Mouse (Mus musculus): ENCODE data around the gene Dip2b. TPM values are rescaled to one million over a fixed set of nuclear protein-coding genes. Genes with fewer than 3 reads are reported as not detected.
"Not testable (repeated sequence)": the region's sequence is repeated elsewhere in the genome, so short reads cannot be mapped to it uniquely, and the experiment has no call there.

The Dip2b gene
- polyA plus RNA-seq, 1 experiment from 2014 or later = 20.7 TPM

GRCm38 (mm10) chr15:100247296-100247695 lies 208.8 kb downstream of the Dip2b start:
- ATAC-seq (ENCODE audit: low FRiP score, low TSS enrichment) = no peak
- 92% methylated on average over 9 of the region's 9 CpGs for WGBS
- Histone ChIP-seq H3K9me3 (ENCODE audit: control insufficient read depth, low read length) (no peaks in the 10 kb centered on the region), H3K4me2 (replicated peaks; ENCODE audit: low read depth, low read length) (no peak overlapping the region), H3K27me3 (ENCODE audit: control insufficient read depth, insufficient read depth, low read length) (no peaks in the 10 kb centered on the region), H3K27ac (ENCODE audit: low read depth, low read length) (no peak overlapping the region), H3K4me3 (ENCODE audit: low read length) (no peak overlapping the region), H3K9ac (ENCODE audit: low read depth, low read length) (no peak overlapping the region), H3K36me3 (ENCODE audit: control insufficient read depth, insufficient read depth, low read length) (peaks cover 89% of the 10 kb centered on the region), H3K4me1 (ENCODE audit: control insufficient read depth, insufficient read depth, low read length) (no peaks in the 10 kb centered on the region)

DNA sequence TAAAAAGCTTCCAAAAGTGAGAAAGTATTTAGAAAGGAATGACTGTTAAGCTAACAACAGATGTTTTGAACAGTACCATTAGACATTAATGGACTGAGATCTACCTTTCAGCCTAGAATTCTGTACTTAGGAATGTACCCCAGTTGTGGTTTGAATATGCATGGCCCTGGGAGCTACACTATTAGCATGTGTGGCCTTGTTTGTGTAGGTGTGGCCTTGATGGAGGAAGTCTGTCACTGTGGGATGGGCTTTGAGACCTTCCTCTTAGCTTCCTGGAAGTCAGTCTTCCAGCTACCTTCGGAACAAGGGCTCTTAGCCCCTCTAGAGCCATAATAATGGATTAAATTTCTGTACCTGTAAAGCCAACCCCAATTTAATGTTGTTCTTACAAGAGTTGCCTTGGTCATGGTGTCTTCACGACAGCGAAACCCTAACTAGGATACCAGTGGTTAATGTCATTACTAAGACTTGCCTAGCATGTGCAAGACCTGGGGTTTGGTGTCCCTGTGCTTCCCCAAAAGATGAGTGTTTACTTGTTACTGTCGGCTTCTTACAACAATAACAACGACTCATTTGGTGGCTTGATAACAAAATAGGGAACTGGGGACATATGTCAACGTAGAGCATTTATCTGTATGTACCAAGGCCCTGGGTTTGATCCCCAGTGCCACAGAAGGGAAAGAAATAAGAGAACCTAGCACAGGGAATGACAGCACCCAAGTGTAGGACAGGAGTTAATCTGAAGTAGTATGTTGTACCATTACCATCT lies 210.4 kb downstream of the Dip2b start:
- H3K27me3 ChIP-seq (ENCODE audit: control insufficient read depth, insufficient read depth, low read length) = no peaks in the 10 kb centered on the region
- 93% methylated on average over 6 of the region's 6 CpGs for WGBS
- H3K4me1 ChIP-seq (ENCODE audit: control insufficient read depth, insufficient read depth, low read length) = no peaks in the 10 kb centered on the region
- H3K27ac ChIP-seq (ENCODE audit: low read depth, low read length) = no peak overlapping the region
- ATAC-seq (ENCODE audit: low FRiP score, low TSS enrichment) = no peak
- H3K4me2 ChIP-seq (replicated peaks; ENCODE audit: low read depth, low read length) = no peak overlapping the region
- H3K9me3 ChIP-seq (ENCODE audit: control insufficient read depth, low read length) = no peaks in the 10 kb centered on the region
- H3K9ac ChIP-seq (ENCODE audit: low read depth, low read length) = no peak overlapping the region
- H3K36me3 ChIP-seq (ENCODE audit: control insufficient read depth, insufficient read depth, low read length) = peaks cover 90% of the 10 kb centered on the region
- no peak overlapping the region for H3K4me3 ChIP-seq (ENCODE audit: low read length)

- 86% methylated on average over 6 of the region's 6 CpGs for WGBS
Measured at GRCm38 (mm10) chr15:100251153-100251780, 212.8 kb downstream of the Dip2b start.

DNA sequence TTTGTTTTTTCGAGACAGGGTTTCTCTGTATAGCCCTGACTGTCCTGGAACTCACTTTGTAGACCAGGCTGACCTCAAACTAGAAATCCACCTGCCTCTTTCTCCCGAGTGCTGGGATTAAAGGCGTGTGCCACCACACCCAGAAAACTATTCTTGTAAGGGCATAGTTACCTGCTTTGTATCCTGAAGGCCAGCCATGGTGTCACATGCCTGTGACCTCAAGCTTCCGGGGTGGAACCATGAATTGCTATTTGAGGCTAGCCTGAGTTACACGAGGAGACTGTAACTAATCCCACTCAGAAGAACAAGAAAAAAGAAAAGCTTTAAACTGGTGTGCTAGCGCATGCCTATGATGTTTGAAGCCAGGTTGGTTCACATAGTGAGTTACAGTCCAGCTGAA lies 217.9 kb downstream of the Dip2b start:
- H3K36me3 ChIP-seq (ENCODE audit: control insufficient read depth, insufficient read depth, low read length) = peaks cover 73% of the 10 kb centered on the region
- H3K4me1 ChIP-seq (ENCODE audit: control insufficient read depth, insufficient read depth, low read length) = no peaks in the 10 kb centered on the region
- no peak overlapping the region for H3K9ac ChIP-seq (ENCODE audit: low read depth, low read length)
- H3K27ac ChIP-seq (ENCODE audit: low read depth, low read length) = no peak overlapping the region
- no peaks in the 10 kb centered on the region for H3K9me3 ChIP-seq (ENCODE audit: control insufficient read depth, low read length)
- 87% methylated on average over 6 of the region's 6 CpGs for WGBS
- no peaks in the 10 kb centered on the region for H3K27me3 ChIP-seq (ENCODE audit: control insufficient read depth, insufficient read depth, low read length)
- no peak for ATAC-seq (ENCODE audit: low FRiP score, low TSS enrichment)
- H3K4me2 ChIP-seq (replicated peaks; ENCODE audit: low read depth, low read length) = no peak overlapping the region
- no peak overlapping the region for H3K4me3 ChIP-seq (ENCODE audit: low read length)

More at GRCm38 (mm10) chr15:100251153-100251780, 212.8 kb downstream of the Dip2b start:
- no peak overlapping the region for H3K4me2 ChIP-seq (replicated peaks; ENCODE audit: low read depth, low read length)
- H3K27ac ChIP-seq (ENCODE audit: low read depth, low read length) = no peak overlapping the region
- no peaks in the 10 kb centered on the region for H3K9me3 ChIP-seq (ENCODE audit: control insufficient read depth, low read length)
- H3K4me1 ChIP-seq (ENCODE audit: control insufficient read depth, insufficient read depth, low read length) = no peaks in the 10 kb centered on the region
- no peak overlapping the region for H3K9ac ChIP-seq (ENCODE audit: low read depth, low read length)
- H3K27me3 ChIP-seq (ENCODE audit: control insufficient read depth, insufficient read depth, low read length) = no peaks in the 10 kb centered on the region
- peaks cover 92% of the 10 kb centered on the region for H3K36me3 ChIP-seq (ENCODE audit: control insufficient read depth, insufficient read depth, low read length)
- no peak for ATAC-seq (ENCODE audit: low FRiP score, low TSS enrichment)
- no peak overlapping the region for H3K4me3 ChIP-seq (ENCODE audit: low read length)

- Histone ChIP-seq H3K4me1 (ENCODE audit: control insufficient read depth, insufficient read depth, low read length) (no peaks in the 10 kb centered on the region), H3K27me3 (ENCODE audit: control insufficient read depth, insufficient read depth, low read length) (no peaks in the 10 kb centered on the region), H3K4me2 (replicated peaks; ENCODE audit: low read depth, low read length) (no peak overlapping the region), H3K27ac (ENCODE audit: low read depth, low read length) (no peak overlapping the region), H3K9ac (ENCODE audit: low read depth, low read length) (no peak overlapping the region), H3K9me3 (ENCODE audit: control insufficient read depth, low read length) (no peaks in the 10 kb centered on the region), H3K36me3 (ENCODE audit: control insufficient read depth, insufficient read depth, low read length) (peaks cover 68% of the 10 kb centered on the region), H3K4me3 (ENCODE audit: low read length) (no peak overlapping the region)
- ATAC-seq (ENCODE audit: low FRiP score, low TSS enrichment) = no peak
- WGBS = 91% methylated on average over 5 of the region's 5 CpGs
Measured at GRCm38 (mm10) chr15:100257305-100257704, 218.8 kb downstream of the Dip2b start.

GRCm38 (mm10) chr15:100258646-100259425 lies 220.4 kb downstream of the Dip2b start:
- no peak for ATAC-seq (ENCODE audit: low FRiP score, low TSS enrichment)
- H3K9ac ChIP-seq (ENCODE audit: low read depth, low read length) = no peak overlapping the region
- no peaks in the 10 kb centered on the region for H3K9me3 ChIP-seq (ENCODE audit: control insufficient read depth, low read length)
- no peak overlapping the region for H3K4me3 ChIP-seq (ENCODE audit: low read length)
- no peaks in the 10 kb centered on the region for H3K4me1 ChIP-seq (ENCODE audit: control insufficient read depth, insufficient read depth, low read length)
- H3K27me3 ChIP-seq (ENCODE audit: control insufficient read depth, insufficient read depth, low read length) = no peaks in the 10 kb centered on the region
- H3K36me3 ChIP-seq (ENCODE audit: control insufficient read depth, insufficient read depth, low read length) = peaks cover 54% of the 10 kb centered on the region
- H3K27ac ChIP-seq (ENCODE audit: low read depth, low read length) = no peak overlapping the region
- H3K4me2 ChIP-seq (replicated peaks; ENCODE audit: low read depth, low read length) = no peak overlapping the region
- 93% methylated on average over 7 of the region's 7 CpGs for WGBS

DNA sequence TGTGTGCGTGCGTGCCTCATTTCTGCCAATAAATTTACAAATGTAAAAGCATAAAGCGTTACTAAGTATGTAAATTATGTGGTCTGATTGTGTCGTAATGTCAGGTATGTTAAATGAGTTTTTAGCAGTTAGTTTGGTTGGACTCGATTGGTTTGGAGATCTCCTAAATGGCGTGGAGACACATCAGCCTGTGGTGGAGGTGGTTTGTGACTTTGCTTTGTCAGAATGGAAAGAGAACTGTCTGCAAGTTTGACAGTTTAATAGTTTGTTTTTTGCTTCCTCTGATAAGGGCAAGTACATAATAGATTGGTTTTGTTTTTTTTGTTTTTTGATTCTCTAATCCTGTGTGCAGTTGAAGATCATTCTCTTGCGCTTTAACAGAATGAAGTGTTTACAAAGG lies 221.9 kb downstream of the Dip2b start:
- not testable (repeated sequence) for H3K27me3 ChIP-seq (ENCODE audit: control insufficient read depth, insufficient read depth, low read length)
- 93% methylated on average over 7 of the region's 7 CpGs for WGBS

DNA sequence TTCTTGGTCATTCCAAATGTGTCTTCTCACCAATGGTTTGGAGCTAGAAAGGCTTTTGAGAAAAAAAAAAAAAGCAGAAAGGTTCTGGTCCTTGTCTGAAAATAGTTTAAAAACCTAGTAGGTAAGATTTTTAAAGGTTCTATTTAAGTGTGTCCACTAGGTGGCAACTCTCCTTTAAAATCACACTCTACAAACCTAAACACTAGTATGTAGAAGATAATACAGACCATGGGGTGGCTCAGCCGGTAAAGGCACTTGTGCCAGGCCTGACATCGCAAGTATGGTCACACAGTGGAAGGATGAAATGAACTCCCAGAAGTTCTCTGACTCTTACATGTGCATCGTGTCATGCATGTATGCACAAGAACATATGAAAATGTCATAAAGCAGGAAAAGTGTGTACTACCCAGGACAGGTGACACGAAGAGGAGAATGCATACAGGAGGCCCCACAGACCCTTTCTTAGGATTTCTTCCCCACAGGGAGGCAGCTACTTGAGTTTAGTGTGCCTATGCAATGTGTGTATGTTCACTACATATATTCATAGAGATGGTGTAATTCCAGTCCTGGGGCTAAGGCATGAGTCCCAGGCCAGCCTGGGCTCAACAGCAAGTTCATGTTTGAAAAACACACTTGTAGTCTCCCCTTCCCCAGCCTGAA lies 224.9 kb downstream of the Dip2b start:
- H3K4me2 ChIP-seq (replicated peaks; ENCODE audit: low read depth, low read length) = no peak overlapping the region
- no peaks in the 10 kb centered on the region for H3K9me3 ChIP-seq (ENCODE audit: control insufficient read depth, low read length)
- H3K4me3 ChIP-seq (ENCODE audit: low read length) = no peak overlapping the region
- H3K9ac ChIP-seq (ENCODE audit: low read depth, low read length) = no peak overlapping the region
- H3K4me1 ChIP-seq (ENCODE audit: control insufficient read depth, insufficient read depth, low read length) = no peaks in the 10 kb centered on the region
- H3K27me3 ChIP-seq (ENCODE audit: control insufficient read depth, insufficient read depth, low read length) = no peaks in the 10 kb centered on the region
- WGBS = 23% methylated on average over 4 of the region's 4 CpGs
- peak; percentile 57; the same call in 1 of the 2 replicates for ATAC-seq (ENCODE audit: low FRiP score, low TSS enrichment)
- H3K36me3 ChIP-seq (ENCODE audit: control insufficient read depth, insufficient read depth, low read length) = peaks cover 16% of the 10 kb centered on the region
- no peak overlapping the region for H3K27ac ChIP-seq (ENCODE audit: low read depth, low read length)

More for the DNA sequence above, 221.9 kb downstream of the Dip2b start:
- H3K9me3 ChIP-seq (ENCODE audit: control insufficient read depth, low read length); H3K9ac ChIP-seq (ENCODE audit: low read depth, low read length); H3K27ac ChIP-seq (ENCODE audit: low read depth, low read length); ATAC-seq (ENCODE audit: low FRiP score, low TSS enrichment); H3K4me1 ChIP-seq (ENCODE audit: control insufficient read depth, insufficient read depth, low read length); H3K4me2 ChIP-seq (replicated peaks; ENCODE audit: low read depth, low read length); H3K4me3 ChIP-seq (ENCODE audit: low read length): not testable (repeated sequence)
- H3K36me3 ChIP-seq (ENCODE audit: control insufficient read depth, insufficient read depth, low read length) = peaks cover 39% of the 10 kb centered on the region
